Mouse (Mus musculus) kidney, embryonic 14.5 days (tissue): ENCODE measurements around the gene Ppip5k1. TPM values are rescaled to one million over a fixed set of nuclear protein-coding genes. Genes with fewer than 3 reads are reported as not detected.
A peak's percentile ranks its signal among the peaks of the same experiment; 100 is the strongest.

ENCODE experiments used
- ATAC-seq: fragments of 200-750 bp; cut with Nextera tagmentation; 2 replicates; pipeline ENCODE4 v1.8.0; 2017; ENCODE audit warnings: moderate number of reproducible peaks, mild to moderate bottlenecking, moderate TSS enrichment, moderate library complexity; ENCODE audit not compliant: low FRiP score, low TSS enrichment
- H3K27ac ChIP-seq: fragments of 300-500 bp; sonication (generic); 2 replicates; pipeline ENCODE4 v1.5.1; 2014; ENCODE audit warnings: low read depth, mild to moderate bottlenecking, low read length, moderate library complexity, mixed read lengths
- H3K27me3 ChIP-seq: fragments of 300-500 bp; sonication (generic); 2 replicates; pipeline ENCODE4 v1.6.1; 2014; ENCODE audit warnings: mild to moderate bottlenecking, low read length; ENCODE audit not compliant: control insufficient read depth, insufficient read depth
- H3K36me3 ChIP-seq: fragments of 300-500 bp; sonication (generic); 2 replicates; pipeline ENCODE4 v1.6.1; 2014; ENCODE audit warnings: low read length, mixed read lengths; ENCODE audit not compliant: control insufficient read depth, insufficient read depth
- H3K4me1 ChIP-seq: fragments of 300-500 bp; sonication (generic); 2 replicates; pipeline ENCODE4 v1.6.1; 2014; ENCODE audit warnings: low read length, mixed read lengths; ENCODE audit not compliant: control insufficient read depth, insufficient read depth
- H3K4me2 ChIP-seq: fragments of 300-500 bp; sonication (generic); replicated peaks from 2 replicates; pipeline ENCODE4 v1.6.1; 2014; ENCODE audit warnings: low read depth, mild to moderate bottlenecking, low read length
- H3K4me3 ChIP-seq: fragments of 300-500 bp; sonication (generic); 2 replicates; pipeline ENCODE4 v1.5.1; 2014; ENCODE audit warnings: mild to moderate bottlenecking, low read length
- H3K9ac ChIP-seq: fragments of 300-500 bp; sonication (generic); 2 replicates; pipeline ENCODE4 v1.6.1; 2014; ENCODE audit warnings: low read depth, mild to moderate bottlenecking, low read length, moderate library complexity
- H3K9me3 ChIP-seq: fragments of 300-500 bp; sonication (generic); 2 replicates; pipeline ENCODE4 v1.6.1; 2016; ENCODE audit warnings: low read length; ENCODE audit not compliant: control insufficient read depth
- WGBS: fragments of 180-500 bp; shearing (Covaris S2); extraction: QIAGEN DNeasy Blood & Tissue Kit; methylation state at CpG from one replicate; pipeline ENCODE4 v1.1.7; 2014; 5-methylcytosine and 5-hydroxymethylcytosine counted together
- polyA plus RNA-seq: library from polyadenylated mRNA; unstranded; fragments of >200 nt; fragmentation: Nextera tagmentation; extraction: Ambion mirVana; gene quantifications from 2 replicates; pipeline ENCODE4 v1.2.1, GENCODE M21; 2014

Gene Ppip5k1
- polyA plus RNA-seq, 1 experiment from 2014 or later, result 13.3 TPM

GRCm38 (mm10) chr2:121359461-121359860 is 4.3 kb upstream of the Ppip5k1 start:
- Histone ChIP-seq H3K9ac (no peak overlapping the region), H3K36me3 (no peaks in the 10 kb centered on the region), H3K4me2 (no peak overlapping the region), H3K9me3 (no peaks in the 10 kb centered on the region), H3K4me1 (no peaks in the 10 kb centered on the region), H3K27ac (no peak overlapping the region), H3K27me3 (no peaks in the 10 kb centered on the region; the same call in none of the 2 replicates), H3K4me3 (no peak overlapping the region)
- WGBS, result 44% methylated on average over 4 of the region's 4 CpGs
- ATAC-seq, result no peak

GRCm38 (mm10) chr2:121358381-121358780 is 3.2 kb upstream of the Ppip5k1 start:
- Histone ChIP-seq H3K27ac (no peak overlapping the region), H3K36me3 (no peaks in the 10 kb centered on the region), H3K4me2 (peak overlapping the region; percentile 40), H3K9me3 (no peaks in the 10 kb centered on the region), H3K9ac (no peak overlapping the region), H3K4me3 (peak overlapping the region; percentile 23), H3K27me3 (no peaks in the 10 kb centered on the region; the same call in none of the 2 replicates), H3K4me1 (0 out of 2 replicates have a peak, but pooled peaks cover 3% of the 10 kb centered on the region)
- ATAC-seq, result peak; percentile 80
- WGBS, result under 1% methylated on average over 16 of the region's 16 CpGs

- WGBS, result 1% methylated on average over 4 of the region's 4 CpGs
- H3K4me3 ChIP-seq, result no peak overlapping the region; the same call in 1 of the 2 replicates
- H3K9me3 ChIP-seq, result no peaks in the 10 kb centered on the region
- H3K4me2 ChIP-seq, result peak overlapping the region; percentile 40
- H3K27ac ChIP-seq, result no peak overlapping the region
- H3K27me3 ChIP-seq, result no peaks in the 10 kb centered on the region; the same call in none of the 2 replicates
- H3K9ac ChIP-seq, result no peak overlapping the region
- no peaks in the 10 kb centered on the region for H3K36me3 ChIP-seq
- H3K4me1 ChIP-seq, result 0 out of 2 replicates have a peak, but pooled peaks cover 3% of the 10 kb centered on the region
- ATAC-seq, result no peak
Measured at GRCm38 (mm10) chr2:121357961-121358360, 2.8 kb upstream of the Ppip5k1 start.

- Histone ChIP-seq H3K9ac (no peak within 1 kb of the TSS), H3K27ac (no peak within 1 kb of the TSS), H3K9me3 (no peaks in the 10 kb centered on the region), H3K36me3 (no peaks in the 10 kb centered on the region), H3K4me2 (peak within 1 kb of the TSS; percentile 40), H3K4me1 (0 out of 2 replicates have a peak, but pooled peaks cover 3% of the 10 kb centered on the region), H3K27me3 (no peaks in the 10 kb centered on the region; the same call in none of the 2 replicates), H3K4me3 (peak within 1 kb of the TSS; percentile 23)
- 39% methylated on average over 5 of the region's 5 CpGs for WGBS
- ATAC-seq, result no peak
Measured at GRCm38 (mm10) chr2:121357494-121357893, 2.3 kb upstream of the Ppip5k1 start, which contains the start of gene Ckmt1. Ckmt1 (plus strand) TSS chr2:121357714.

GRCm38 (mm10) chr2:121354378-121354777 is 818 bp downstream of the Ppip5k1 start:
- Histone ChIP-seq H3K9ac (peak overlapping the region; percentile 62), H3K4me3 (peak overlapping the region; percentile 61), H3K27me3 (no peaks in the 10 kb centered on the region), H3K36me3 (no peaks in the 10 kb centered on the region), H3K9me3 (no peaks in the 10 kb centered on the region), H3K4me1 (0 out of 2 replicates have a peak, but pooled peaks cover 3% of the 10 kb centered on the region), H3K27ac (peak overlapping the region; percentile 6; the same call in 1 of the 2 replicates), H3K4me2 (peak overlapping the region; percentile 73)
- 1% methylated on average over 6 of the region's 6 CpGs for WGBS
- no peak for ATAC-seq

GRCm38 (mm10) chr2:121353156-121353555 is 2.0 kb downstream of the Ppip5k1 start:
- no peak overlapping the region for H3K4me2 ChIP-seq
- H3K9me3 ChIP-seq, result no peaks in the 10 kb centered on the region
- WGBS, result 65% methylated on average over 8 of the region's 8 CpGs
- no peaks in the 10 kb centered on the region for H3K36me3 ChIP-seq
- no peak overlapping the region for H3K4me3 ChIP-seq
- H3K9ac ChIP-seq, result no peak overlapping the region
- no peaks in the 10 kb centered on the region for H3K27me3 ChIP-seq
- ATAC-seq, result no peak
- H3K4me1 ChIP-seq, result 0 out of 2 replicates have a peak, but pooled peaks cover 3% of the 10 kb centered on the region
- no peak overlapping the region for H3K27ac ChIP-seq

GRCm38 (mm10) chr2:121339057-121339456 is 16.1 kb downstream of the Ppip5k1 start:
- H3K27ac ChIP-seq, result no peak overlapping the region
- no peak overlapping the region for H3K4me2 ChIP-seq
- no peaks in the 10 kb centered on the region for H3K4me1 ChIP-seq
- ATAC-seq, result no peak
- H3K9ac ChIP-seq, result no peak overlapping the region
- H3K36me3 ChIP-seq, result 0 out of 2 replicates have a peak, but pooled peaks cover 4% of the 10 kb centered on the region
- H3K27me3 ChIP-seq, result no peaks in the 10 kb centered on the region
- peaks cover 3% of the 10 kb centered on the region; the same call in 1 of the 2 replicates for H3K9me3 ChIP-seq
- H3K4me3 ChIP-seq, result no peak overlapping the region

GRCm38 (mm10) chr2:121329492-121329891 is 25.7 kb downstream of the Ppip5k1 start:
- Histone ChIP-seq H3K4me3 (no peak overlapping the region), H3K9ac (no peak overlapping the region), H3K27ac (no peak overlapping the region), H3K36me3 (peaks cover 6% of the 10 kb centered on the region; the same call in 1 of the 2 replicates), H3K4me1 (no peaks in the 10 kb centered on the region), H3K9me3 (no peaks in the 10 kb centered on the region), H3K4me2 (no peak overlapping the region), H3K27me3 (no peaks in the 10 kb centered on the region)
- no peak for ATAC-seq
- 89% methylated on average over 2 of the region's 2 CpGs for WGBS

- no peak for ATAC-seq
- WGBS, result 88% methylated on average over 10 of the region's 10 CpGs
- no peaks in the 10 kb centered on the region for H3K27me3 ChIP-seq
- no peak overlapping the region for H3K4me3 ChIP-seq
- H3K9ac ChIP-seq, result no peak overlapping the region
- H3K27ac ChIP-seq, result no peak overlapping the region
- H3K36me3 ChIP-seq, result no peaks in the 10 kb centered on the region; the same call in 1 of the 2 replicates
- no peaks in the 10 kb centered on the region for H3K4me1 ChIP-seq
- H3K4me2 ChIP-seq, result no peak overlapping the region
- H3K9me3 ChIP-seq, result no peaks in the 10 kb centered on the region
Measured at GRCm38 (mm10) chr2:121323693-121324470, 31.3 kb downstream of the Ppip5k1 start.
